Mouse (Mus musculus): ENCODE measurements around the gene Zfp821. TPM values are rescaled to one million over a fixed set of nuclear protein-coding genes. Genes with fewer than 3 reads are reported as not detected.

The Zfp821 gene
- total and polyA plus RNA-seq, 3 experiments, result 3.4 to 5.2 (median 5.1) TPM

DNA sequence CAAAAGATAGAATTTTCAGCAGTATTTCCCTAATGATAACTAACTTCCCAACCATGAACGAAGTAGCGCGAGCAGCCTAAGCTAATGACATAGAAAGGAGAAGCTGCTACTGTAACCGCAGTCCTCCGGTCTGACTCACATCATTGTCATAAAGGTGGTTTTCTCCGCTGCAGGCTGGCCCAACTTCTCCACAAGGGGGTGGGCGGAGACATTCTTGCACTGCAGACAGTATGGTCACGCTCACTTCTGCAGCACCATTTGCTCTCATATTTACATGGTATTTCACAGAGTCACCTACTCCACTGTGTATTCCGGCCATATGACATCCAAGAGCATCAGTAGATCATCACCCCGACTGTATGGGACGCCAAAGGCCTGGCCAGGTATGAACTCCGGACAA, 45.4 kb downstream of the Zfp821 start (continued):
- TF ChIP-seq ZKSCAN1 (IDR thresholded peaks at IDR 0.05; ENCODE audit: borderline replicate concordance, low read depth, low read length) (no peak), GABPA (IDR thresholded peaks at IDR 0.05; ENCODE audit: insufficient replicate concordance, low read depth, low read length) (no peak), EP300 (IDR thresholded peaks at IDR 0.05; ENCODE audit: low read length) (peak; percentile 81), HCFC1 (IDR thresholded peaks at IDR 0.05; ENCODE audit: low read depth, low read length) (no peak; the same call in none of the 2 replicates), KAT2A (IDR thresholded peaks at IDR 0.05; ENCODE audit: insufficient replicate concordance, low read length) (no peak), RAD21 (IDR thresholded peaks at IDR 0.05; ENCODE audit: low read depth, low read length) (peak; percentile 51), POLR2AphosphoS2 (IDR thresholded peaks at IDR 0.05; ENCODE audit: low read depth, low read length) (no peak), ZNF384 (IDR thresholded peaks at IDR 0.05; ENCODE audit: low read depth, low read length) (0 out of 2 replicates have a peak, but pooled peaks have one; percentile 23), CHD1 (IDR thresholded peaks at IDR 0.05; ENCODE audit: low read depth, low read length) (no peak), E2F4 (IDR thresholded peaks at IDR 0.05; ENCODE audit: insufficient replicate concordance, low read depth, low read length) (no peak), MYC (IDR thresholded peaks at IDR 0.05; ENCODE audit: low read depth, low read length) (0 out of 2 replicates have a peak, but pooled peaks have one; percentile 72), TBP (conservative IDR thresholded peaks at IDR 0.05; ENCODE audit: low read depth, low read length) (0 out of 2 replicates have a peak, but pooled peaks have one; percentile 29), ELF1 (IDR thresholded peaks at IDR 0.05; ENCODE audit: low read depth, low read length) (peak; percentile 38; the same call in 1 of the 2 replicates)

- TF ChIP-seq TBP (conservative IDR thresholded peaks at IDR 0.05; ENCODE audit: low read depth, low read length) (no peak), ELF1 (IDR thresholded peaks at IDR 0.05; ENCODE audit: low read depth, low read length) (peak; percentile 61), CTCF (conservative IDR thresholded peaks at IDR 0.05 in 1 of 2, IDR thresholded peaks at IDR 0.05 in 1 of 2; ENCODE audit: low read depth in 2 of 2, low read length in 2 of 2) (no peak)
- in situ Hi-C loops (cut with MboI; ENCODE audit: low pct_ligation_motif_present, low pct_unique_long_range_greater_than_20kb, low sequenced_read_pairs), result no loop called here
- peaks cover 6 to 30% of the 10 kb centered on the region in 2 experiments for H3K4me1 ChIP-seq (ENCODE audit: control insufficient read depth in 1 of 2, insufficient read depth in 2 of 2)
These were observed 46.6 kb downstream of the Zfp821 start for GRCm38 (mm10) chr8:109751731-109752485.

DNA sequence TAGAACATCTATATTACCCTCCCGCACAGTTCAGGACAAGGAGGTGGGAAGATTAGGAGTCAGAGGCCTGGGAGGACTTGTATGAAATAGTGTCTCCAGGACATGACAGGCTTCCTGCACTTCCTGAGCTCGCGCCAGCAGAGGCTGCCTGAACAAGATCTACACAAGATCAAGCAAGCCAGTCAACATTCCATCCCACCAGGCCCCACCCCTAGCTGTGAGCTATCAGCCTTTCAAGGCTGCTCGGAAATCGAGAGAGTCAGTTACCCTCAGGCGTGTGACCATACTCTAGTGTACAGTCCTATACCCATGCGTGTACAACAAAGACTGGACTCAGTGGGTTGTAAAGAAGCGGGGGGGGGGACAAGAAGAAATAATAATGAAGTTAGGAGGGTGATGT, 49.4 kb downstream of the Zfp821 start:
- Histone ChIP-seq H3K4me3 (replicated peaks in 1 of 3; ENCODE audit: low read depth in 2 of 3, low read length in 2 of 3, poor library complexity in 1 of 3) (no peak overlapping the region), H3K4me1 (ENCODE audit: control insufficient read depth in 1 of 2, insufficient read depth in 2 of 2) (peaks cover 3 to 14% of the 10 kb centered on the region in 2 experiments), H3K27me3 (replicated peaks) (no peaks in the 10 kb centered on the region), H3K4me2 (ENCODE audit: insufficient read depth, low read depth, poor library complexity, severe bottlenecking) (no peak overlapping the region), H3K9ac (ENCODE audit: insufficient read depth, low read depth) (no peak overlapping the region), H3K9me3 (replicated peaks; ENCODE audit: low read length) (peaks cover 2% of the 10 kb centered on the region), H3K79me2 (replicated peaks; ENCODE audit: control insufficient read depth, extremely low read depth, insufficient read depth, poor library complexity, severe bottlenecking) (no peaks in the 10 kb centered on the region; the same call in 1 of the 2 replicates), H3K27ac (ENCODE audit: insufficient read depth, low read depth) (no peak overlapping the region), H3K36me3 (replicated peaks in 1 of 2; ENCODE audit: control insufficient read depth in 1 of 2, insufficient read depth in 1 of 2, low read length in 1 of 2) (peaks cover 0 to 6% of the 10 kb centered on the region in 2 experiments)
- dilution Hi-C loops (cut with MboI; ENCODE audit: extremely low pct_ligation_motif_present, extremely low pct_unique_long_range_greater_than_20kb, low sequenced_read_pairs) (no loop called here), in situ Hi-C loops (cut with MboI; ENCODE audit: low pct_ligation_motif_present, low pct_unique_long_range_greater_than_20kb, low sequenced_read_pairs) (no loop called here)
- no peak for DNase-seq (ENCODE audit: extremely low read depth)
- no peak for TF ChIP-seq MEF2A (IDR thresholded peaks at IDR 0.05; ENCODE audit: borderline replicate concordance, low read depth, low read length)

More at GRCm38 (mm10) chr8:109751731-109752485, 46.6 kb downstream of the Zfp821 start:
- H3K27ac ChIP-seq (ENCODE audit: insufficient read depth, low read depth), result no peak overlapping the region
- H3K27me3 ChIP-seq (replicated peaks), result no peaks in the 10 kb centered on the region
- H3K36me3 ChIP-seq (replicated peaks in 1 of 2; ENCODE audit: control insufficient read depth in 1 of 2, insufficient read depth in 1 of 2, low read length in 1 of 2), result peaks cover 0 to 5% of the 10 kb centered on the region in 2 experiments
- DNase-seq (ENCODE audit: extremely low read depth), result no peak
- peak overlapping the region; percentile 39 for H3K9ac ChIP-seq (ENCODE audit: insufficient read depth, low read depth)
- H3K79me2 ChIP-seq (replicated peaks; ENCODE audit: control insufficient read depth, extremely low read depth, insufficient read depth, poor library complexity, severe bottlenecking), result no peaks in the 10 kb centered on the region; the same call in 1 of the 2 replicates
- H3K4me2 ChIP-seq (ENCODE audit: insufficient read depth, low read depth, poor library complexity, severe bottlenecking), result peak overlapping the region; percentile 95
- H3K4me3 ChIP-seq (replicated peaks in 1 of 3; ENCODE audit: low read depth in 2 of 3, low read length in 2 of 3, poor library complexity in 1 of 3), result peak overlapping the region; percentile 10 to 46 (median 43)
- peaks cover 2% of the 10 kb centered on the region for H3K9me3 ChIP-seq (replicated peaks; ENCODE audit: low read length)
- dilution Hi-C loops (cut with MboI; ENCODE audit: extremely low pct_ligation_motif_present, extremely low pct_unique_long_range_greater_than_20kb, low sequenced_read_pairs), result no loop called here

Data from CH12.LX (cell line).